Mouse (Mus musculus): ENCODE measurements around the gene Poln. TPM values are rescaled to one million over a fixed set of nuclear protein-coding genes. Genes with fewer than 3 reads are reported as not detected.

Gene Poln
- polyA plus RNA-seq, 3 experiments from 2014 or later: 0.47 to 5.8 (median 1.5) TPM

GRCm38 (mm10) chr5:33982731-33983259, 186.5 kb downstream of the Poln start:
- ATAC-seq: no peak

- ATAC-seq: no peak
These were observed 193.0 kb downstream of the Poln start for GRCm38 (mm10) chr5:33976267-33976666.

GRCm38 (mm10) chr5:33974736-33975135, 194.5 kb downstream of the Poln start:
- ATAC-seq: no peak

- ATAC-seq: no peak
These were observed 209.9 kb downstream of the Poln start for GRCm38 (mm10) chr5:33959382-33959781.

Other genes starting within 250 kb of the Poln start
- 10 to 100 TPM; 38.6 to 41.2 (median 40.0) TPM for gene Nelfa, start 233.0 kb downstream of the Poln start, polyA plus RNA-seq (2017; shearing (Covaris generic))
- 1 to 10 TPM in 1 of 3 experiments, not detected in 2; 1.5 TPM for gene Gm1673, start 186.0 kb downstream of the Poln start, polyA plus RNA-seq (2017; shearing (Covaris generic))
- gene Nat8l, start 173.5 kb downstream of the Poln start, polyA plus RNA-seq (2017; shearing (Covaris generic)): not detected
- 10 to 100 TPM; 87.3 to 95.6 (median 90.8) TPM for gene Haus3, start 79 bp upstream of the Poln start, polyA plus RNA-seq (2017; shearing (Covaris generic))
- gene Mxd4, start 18.3 kb upstream of the Poln start, polyA plus RNA-seq (2017; shearing (Covaris generic)): 100 to 1,000 TPM in 2 of 3 experiments, 10 to 100 TPM in 1; 94.4 to 152 (median 117) TPM
- gene Zfyve28, start 119.0 kb upstream of the Poln start, polyA plus RNA-seq (2017; shearing (Covaris generic)): 1 to 10 TPM; 1.5 to 5.6 (median 4.6) TPM
- not detected for gene Cfap99, start 119.2 kb upstream of the Poln start, polyA plus RNA-seq (2017; shearing (Covaris generic))
- 100 to 1,000 TPM; 104 to 122 (median 113) TPM for gene Rnf4, start 166.8 kb upstream of the Poln start, polyA plus RNA-seq (2017; shearing (Covaris generic))
- gene Fam193a, start 200.5 kb upstream of the Poln start, polyA plus RNA-seq (2017; shearing (Covaris generic)): 10 to 100 TPM; 10.8 to 19.8 (median 14.9) TPM